Mouse (Mus musculus): Measurements from ENCODE around the gene Ifit3.
A peak's percentile ranks its signal among the peaks of the same experiment; 100 is the strongest.
"Not testable (repeated sequence)": the region's sequence is repeated elsewhere in the genome, so short reads cannot be mapped to it uniquely, and the experiment has no call there.

The Ifit3 gene

DNA sequence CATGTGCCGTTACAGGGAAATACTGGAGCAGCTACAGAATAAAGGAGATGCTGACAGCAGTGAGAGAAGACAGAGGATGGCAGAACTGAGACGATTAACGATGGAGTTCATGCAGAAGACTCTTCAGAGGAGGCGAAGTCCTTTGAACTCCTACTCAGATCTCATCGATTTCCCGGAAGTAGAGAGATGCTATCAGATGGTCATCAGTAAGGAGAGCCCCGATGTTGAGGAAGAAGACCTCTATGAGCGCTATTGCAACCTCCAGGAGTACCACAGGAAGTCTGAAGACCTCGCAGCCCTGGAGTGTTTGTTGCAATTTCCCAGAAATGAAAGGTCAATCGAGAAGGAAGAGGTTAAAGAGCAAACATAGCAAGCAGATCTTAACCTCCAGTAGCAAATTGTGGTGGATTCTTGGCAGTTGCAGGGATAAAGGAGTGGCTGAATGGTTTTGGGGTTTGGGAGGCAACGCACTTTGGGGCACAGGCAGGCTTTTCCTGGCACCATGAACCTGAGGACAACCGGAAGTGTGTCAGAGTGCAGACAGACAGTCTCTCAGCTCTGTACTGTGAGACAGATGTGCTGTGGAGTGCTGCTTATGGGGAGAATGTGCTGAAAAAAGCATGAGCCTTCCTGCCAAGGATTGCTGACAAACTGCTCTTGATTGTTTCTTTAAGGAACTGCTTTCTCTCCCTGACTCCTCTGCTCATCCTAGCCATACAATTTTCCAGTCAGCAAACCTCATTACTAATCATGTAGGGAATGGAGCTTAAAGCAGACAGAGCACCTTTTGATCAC is 4.8 kb downstream of the Ifit3 start:
- DNase-seq (ENCODE audit: low spot score in 2 of 2): not testable (repeated sequence)

DNA sequence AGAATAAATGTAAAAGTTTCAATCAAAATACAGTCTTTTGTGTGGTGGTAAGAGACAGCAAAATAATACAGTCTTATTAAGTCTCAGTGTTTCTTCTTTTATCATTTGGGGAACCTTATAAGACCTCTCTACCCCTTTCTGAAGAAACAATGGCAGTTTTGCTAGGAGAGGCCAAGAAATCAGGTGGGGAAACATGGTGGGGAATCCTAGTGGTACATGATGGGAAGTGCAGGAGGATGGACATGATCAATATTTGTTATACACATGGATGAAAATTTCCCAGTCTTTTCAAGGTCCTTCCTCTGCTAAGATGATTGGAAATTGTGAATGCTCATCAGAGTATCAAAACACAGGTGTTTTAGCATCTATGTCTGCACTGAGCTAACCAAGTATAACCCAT is 5.6 kb downstream of the Ifit3 start:
- no peak for DNase-seq (ENCODE audit: low spot score in 2 of 2)

DNA sequence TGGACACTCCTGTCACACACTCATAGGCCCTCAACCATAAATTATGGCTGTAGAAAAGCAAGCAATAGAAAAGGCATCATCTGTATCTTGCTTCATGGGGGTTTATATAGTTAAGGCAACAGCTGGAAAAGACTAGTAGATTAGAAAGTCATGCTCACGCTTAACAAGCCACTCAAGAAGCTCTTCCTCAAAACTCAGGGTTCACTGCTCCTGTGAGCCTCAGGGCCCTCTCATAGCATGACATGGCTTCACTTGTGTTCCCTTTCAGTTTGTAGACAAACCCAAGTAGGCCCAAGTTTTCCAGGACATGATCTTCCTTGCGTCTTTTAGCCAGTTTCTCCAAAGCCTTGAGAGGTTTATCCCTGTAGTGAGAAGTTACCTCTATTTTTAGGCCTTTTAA is 10.1 kb downstream of the Ifit3 start:
- no peak for DNase-seq (ENCODE audit: low spot score in 2 of 2)

DNA sequence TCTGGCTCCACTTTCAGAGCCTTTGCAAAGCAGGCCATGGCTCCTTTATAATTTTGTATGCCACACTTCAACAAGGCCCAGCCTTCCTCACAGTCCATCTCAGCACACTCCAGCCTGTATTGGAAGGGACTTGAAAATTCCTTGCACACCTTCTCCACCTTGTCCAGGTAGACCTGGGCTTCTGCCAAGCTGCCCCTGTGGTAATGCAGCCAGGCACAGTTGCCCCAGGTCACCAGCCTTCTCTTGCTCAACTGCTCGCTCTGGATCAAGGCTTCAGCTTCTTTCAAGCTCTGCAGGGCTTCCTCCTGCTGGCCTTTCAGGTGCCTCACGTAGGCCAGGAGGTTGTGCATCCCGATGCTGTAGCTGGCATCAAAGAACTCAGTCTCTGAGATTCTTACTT is 11.2 kb downstream of the Ifit3 start:
- not testable (repeated sequence) for DNase-seq (ENCODE audit: low spot score in 2 of 2)

DNA sequence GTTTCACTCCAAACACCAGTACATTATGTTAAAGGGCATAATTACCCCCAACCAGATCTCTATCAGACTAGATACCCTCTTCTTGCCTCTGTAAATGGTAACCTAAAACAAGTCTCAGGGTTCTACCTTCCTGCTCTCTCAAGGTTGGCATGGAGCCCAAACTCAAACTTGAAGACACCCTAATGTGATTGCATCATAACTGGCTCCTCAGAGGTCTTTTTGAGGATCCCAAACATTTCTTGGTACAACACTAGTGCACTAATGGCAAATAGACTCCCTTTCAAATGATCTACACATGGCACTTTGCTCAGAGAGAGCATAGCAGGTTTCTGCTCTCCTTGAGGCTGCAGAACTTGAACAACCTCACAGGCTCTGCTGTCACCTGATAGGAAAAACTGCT is 13.5 kb downstream of the Ifit3 start:
- DNase-seq (ENCODE audit: low spot score in 2 of 2): no peak

DNA sequence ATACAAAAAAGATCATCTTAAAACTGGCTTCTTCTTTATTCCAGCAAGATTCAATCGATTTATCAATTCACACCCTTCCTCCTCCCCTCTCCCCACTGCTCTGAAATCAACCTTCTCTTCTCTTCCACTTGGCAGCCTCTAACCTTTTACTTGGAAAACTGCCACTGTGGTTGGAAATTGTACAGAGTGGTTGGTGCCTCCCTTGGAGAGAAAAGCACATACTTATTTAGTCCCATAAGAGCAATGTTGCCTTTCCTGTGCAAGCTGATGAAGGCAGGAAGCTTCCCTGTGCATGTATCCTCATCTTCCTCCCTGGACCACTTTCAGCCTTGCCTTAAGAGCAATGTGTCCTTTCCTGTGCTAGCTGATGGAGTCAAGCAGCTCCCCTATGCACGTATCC is 15.0 kb downstream of the Ifit3 start:
- DNase-seq (ENCODE audit: low spot score in 2 of 2): peak in 1 of 2 experiments; percentile 35

DNA sequence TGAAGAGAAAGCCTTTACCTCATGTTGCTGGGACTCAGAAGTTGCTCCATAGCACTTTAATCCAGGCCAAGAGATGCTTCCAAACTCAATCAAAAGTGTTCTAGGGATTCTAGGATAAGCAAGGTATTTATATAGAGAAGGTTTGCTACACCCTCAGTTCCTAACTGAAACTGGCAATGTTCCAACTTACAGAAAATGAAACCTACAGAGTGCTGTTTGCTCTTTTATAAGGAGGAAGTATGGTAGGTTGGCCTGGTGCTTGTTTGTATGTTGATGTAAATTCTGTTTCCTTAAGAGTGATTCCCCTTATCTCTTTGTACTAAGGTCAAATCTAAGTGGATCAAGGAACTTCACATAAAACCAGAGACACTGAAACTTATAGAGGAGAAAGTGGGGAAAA is 15.9 kb downstream of the Ifit3 start:
- not testable (repeated sequence) for DNase-seq (ENCODE audit: low spot score in 2 of 2)

DNA sequence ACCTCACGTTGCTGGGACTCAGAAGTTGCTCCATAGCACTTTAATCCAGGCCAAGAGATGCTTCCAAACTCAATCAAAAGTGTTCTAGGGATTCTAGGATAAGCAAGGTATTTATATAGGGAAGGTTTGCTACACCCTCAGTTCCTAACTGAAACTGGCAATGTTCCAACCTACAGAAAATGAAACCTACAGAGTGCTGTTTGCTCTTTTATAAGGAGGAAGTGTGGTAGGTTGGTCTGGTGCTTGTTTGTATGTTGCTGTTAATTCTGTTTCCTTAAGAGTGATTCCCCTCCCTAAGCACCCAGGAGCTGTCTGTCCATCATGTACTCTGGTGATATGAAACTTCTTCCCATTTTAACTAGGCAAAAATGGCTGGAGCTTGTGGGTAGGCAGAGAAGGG is 18.6 kb downstream of the Ifit3 start, which contains the start of gene Ifit1bl1:
TSS of gene Ifit1bl1 (minus strand) at position 69 of the 400 bp plus-strand sequence.
- DNase-seq (ENCODE audit: low spot score in 2 of 2): not testable (repeated sequence)

DNA sequence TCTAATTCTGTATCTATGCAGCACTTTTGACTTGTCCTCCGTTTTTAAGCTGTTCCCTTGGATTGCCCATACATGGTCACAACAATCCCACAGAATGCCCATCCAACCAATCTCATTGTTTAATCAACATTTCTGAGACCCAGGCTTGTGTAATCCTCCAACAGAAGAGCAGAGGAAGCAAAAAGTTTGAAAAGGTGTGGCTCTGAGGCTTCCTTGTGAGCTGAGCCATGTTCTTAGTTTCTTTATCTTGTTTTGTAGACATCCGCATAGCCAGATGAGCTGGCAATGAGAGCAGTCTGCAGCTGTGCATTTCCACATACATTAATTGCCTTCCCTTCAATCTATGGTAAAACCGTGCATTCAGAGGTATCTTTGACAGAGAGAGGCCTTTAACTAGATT is 22.1 kb downstream of the Ifit3 start:
- no peak for DNase-seq (ENCODE audit: low spot score in 2 of 2)

DNA sequence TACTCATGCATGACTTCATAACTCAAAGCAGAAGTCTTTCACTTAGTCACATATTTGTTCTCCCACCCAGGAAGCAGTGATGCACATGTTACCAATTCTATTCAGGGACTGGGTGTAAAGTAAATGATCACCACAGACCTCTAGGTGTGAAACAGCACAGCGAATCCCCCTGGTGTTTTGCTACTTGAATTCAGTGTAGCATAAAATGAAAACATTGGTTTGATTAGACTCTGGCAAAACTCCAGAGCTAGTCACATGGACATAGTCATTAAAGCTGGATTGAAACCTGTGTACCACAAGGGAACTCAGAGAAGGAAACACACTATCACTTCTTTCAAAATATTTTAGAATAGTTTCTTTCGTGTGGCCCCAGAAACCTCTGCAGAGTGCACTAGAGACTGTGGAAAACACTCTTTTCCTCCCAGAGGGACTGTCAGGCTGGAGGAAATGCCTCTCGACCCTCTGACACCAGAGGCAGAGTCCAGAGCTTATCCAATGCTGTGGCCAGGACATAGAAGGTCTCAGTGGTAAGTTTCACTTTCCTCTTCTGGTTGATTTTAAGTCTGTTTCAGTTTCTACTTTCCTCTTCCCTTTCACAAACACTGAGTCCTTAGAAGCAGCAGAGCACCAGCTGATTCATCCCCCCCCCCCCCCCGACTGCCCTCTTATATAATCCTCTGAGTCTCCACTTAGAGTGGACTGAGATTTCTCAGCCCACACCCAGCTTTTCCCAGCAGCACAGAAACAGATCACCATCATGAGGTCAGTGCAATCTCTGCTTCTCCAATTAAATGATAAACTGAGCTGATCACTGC is 24.1 kb downstream of the Ifit3 start, which contains the start of gene Ifit3b:
TSS of gene Ifit3b (plus strand) at position 734 of the 815 bp plus-strand sequence.
- not testable (repeated sequence) for DNase-seq (ENCODE audit: low spot score in 2 of 2)

DNA sequence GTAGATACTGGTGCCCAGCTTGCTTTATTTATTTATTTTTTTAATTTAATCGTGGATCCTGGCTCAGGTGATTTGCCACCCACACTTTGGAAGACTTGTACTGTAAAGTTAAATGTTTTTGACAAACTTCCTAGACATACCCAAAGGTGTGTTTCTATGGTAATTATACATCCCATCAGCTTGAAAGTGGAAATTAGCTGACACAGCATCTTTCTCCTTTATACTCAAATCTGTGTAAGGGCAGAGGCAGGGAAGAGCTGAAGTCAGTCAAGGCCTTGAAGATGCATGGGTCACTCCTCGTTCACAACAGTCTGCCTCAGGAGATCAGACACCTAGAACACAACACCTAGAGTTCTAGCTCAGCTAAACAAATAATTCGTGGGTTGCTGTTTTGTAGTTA is 26.8 kb downstream of the Ifit3 start:
- DNase-seq (ENCODE audit: low spot score in 2 of 2): not testable (repeated sequence)

DNA sequence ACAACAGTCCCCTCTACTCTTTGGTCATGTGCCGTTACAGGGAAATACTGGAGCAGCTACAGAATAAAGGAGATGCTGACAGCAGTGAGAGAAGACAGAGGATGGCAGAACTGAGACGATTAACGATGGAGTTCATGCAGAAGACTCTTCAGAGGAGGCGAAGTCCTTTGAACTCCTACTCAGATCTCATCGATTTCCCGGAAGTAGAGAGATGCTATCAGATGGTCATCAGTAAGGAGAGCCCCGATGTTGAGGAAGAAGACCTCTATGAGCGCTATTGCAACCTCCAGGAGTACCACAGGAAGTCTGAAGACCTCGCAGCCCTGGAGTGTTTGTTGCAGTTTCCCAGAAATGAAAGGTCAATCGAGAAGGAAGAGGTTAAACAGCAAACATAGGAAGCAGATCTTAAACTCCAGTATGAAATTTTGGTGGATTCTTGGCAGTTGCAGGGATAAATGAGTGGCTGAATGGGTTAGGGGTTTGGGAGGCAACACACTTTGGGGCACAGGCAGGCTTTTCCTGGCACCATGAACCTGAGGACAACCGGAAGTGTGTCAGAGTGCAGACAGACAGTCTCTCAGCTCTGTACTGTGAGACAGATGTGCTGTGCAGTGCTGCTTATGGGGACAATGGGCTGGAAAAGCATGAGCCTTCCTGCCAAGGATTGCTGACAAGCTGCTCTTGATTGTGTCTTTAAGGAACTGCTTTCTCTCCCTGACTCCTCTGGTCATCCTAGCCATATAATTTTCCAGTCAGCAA is 29.1 kb downstream of the Ifit3 start:
- not testable (repeated sequence) for DNase-seq (ENCODE audit: low spot score in 2 of 2)

DNA sequence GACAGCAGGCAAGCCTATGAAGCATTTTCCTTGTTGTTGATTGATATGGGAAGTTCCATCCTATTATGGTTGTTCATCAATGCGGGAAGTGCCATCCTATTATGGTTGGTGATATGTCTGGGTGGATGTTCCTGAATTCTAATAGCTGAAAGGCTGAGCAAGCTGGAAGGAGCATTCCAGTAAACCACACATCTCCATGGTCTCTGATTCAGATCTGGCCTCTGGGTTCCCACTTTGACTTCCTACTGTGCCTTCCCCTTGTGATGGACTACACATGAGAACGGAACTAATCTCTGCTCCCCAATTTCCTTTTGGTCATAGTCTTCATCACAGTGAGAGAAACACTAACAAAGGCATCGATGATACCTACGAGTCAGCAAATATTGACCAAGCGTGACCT is 37.5 kb downstream of the Ifit3 start:
- no peak for DNase-seq (ENCODE audit: low spot score in 2 of 2)

DNA sequence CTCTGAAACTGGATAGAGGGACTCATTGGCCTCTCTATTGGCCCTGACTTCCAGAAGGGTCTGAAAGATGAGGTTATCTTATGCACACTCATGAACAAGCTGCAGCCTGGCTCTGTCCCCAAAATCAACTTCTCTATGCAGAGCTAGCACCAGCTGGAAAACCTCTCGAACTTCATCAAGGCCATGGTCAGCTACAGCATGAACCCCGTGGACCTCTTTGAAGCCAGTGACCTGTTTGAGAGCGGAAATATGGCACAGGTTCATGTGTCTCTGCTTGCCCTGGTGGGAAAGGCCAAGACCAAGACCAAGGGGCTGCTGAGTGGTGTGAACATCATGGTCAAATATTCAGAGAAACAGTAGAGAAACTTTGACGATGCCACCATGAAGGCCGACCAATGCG is 40.5 kb downstream of the Ifit3 start:
- no peak for DNase-seq (ENCODE audit: low spot score in 2 of 2)

DNA sequence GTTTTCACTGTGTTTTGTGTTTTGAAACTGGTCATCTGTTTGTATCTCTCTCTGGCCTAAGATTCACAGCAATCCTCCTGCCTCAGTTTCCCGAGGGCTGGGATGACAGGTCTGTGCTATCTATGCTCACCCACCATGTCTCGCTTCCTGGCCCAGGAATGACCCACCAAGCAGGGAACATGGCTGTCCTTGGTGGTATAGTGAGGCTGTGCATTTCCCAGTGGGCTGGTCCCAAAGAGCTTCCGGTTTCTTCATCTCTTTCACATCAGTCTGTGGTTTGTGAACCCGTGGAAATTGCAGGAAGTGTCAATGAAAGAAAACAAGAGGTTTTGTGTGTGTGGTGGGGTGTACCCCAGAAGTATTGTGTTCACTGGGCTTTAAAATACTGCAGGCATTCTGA is 41.3 kb downstream of the Ifit3 start:
- no peak for DNase-seq (ENCODE audit: low spot score in 2 of 2)

DNA sequence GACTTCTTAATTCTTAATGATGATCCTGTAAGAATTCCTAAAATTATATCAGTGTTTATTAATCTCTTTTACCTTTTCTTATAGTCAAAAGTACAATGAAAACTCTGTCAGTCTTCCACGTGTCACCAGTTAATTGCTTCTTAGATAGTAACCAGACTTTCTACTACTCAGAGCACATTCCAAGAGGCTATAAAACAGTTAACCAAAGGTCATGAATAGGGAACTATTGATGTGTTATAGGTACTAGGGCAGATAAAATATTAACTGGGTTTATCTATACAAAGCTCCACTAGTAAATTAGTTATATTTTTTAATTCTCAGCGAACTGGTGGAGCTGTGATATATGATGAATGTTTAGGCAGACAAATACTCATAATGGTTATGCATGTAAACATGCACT is 44.2 kb downstream of the Ifit3 start:
- no peak for DNase-seq (ENCODE audit: low spot score in 2 of 2)

DNA sequence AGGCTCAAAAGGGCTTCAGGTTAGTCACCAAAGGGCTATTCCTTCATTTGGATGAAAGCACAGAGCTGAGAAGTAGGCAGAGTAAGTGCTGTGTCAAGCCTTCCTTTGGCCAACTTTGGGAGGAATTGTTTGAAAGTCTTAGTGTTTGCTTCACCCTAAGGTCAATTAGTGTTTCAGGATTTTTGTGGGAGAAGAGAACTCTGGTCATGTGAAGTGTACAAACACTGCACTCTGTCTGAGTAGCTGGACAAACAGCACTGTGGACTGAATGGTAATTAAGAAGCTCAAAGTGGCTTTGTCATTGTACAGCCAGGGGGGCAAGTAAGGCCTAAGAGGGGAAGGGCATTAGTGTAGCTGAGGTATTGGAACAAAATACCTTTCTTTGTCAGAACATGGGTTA is 48.2 kb downstream of the Ifit3 start:
- no peak for DNase-seq (ENCODE audit: low spot score in 2 of 2)

DNA sequence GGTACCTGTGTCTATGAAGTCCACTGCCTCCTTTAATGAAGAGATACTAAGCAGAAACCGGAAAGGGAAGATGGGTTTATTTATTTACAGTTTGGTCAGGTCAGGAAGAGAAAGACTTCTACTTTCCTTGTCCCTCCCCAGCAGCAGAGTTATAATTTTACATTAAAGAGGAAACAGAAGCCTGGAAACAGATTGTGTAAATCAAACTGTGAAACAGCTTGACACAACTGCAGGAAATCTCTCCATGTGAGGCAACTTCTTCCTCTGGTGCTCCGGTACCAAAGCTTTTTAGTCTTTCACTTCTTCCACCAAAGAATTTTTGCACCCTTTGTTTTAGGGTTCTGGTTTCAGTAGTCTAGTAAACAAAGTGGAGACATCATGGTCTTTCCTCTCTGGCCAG is 50.2 kb downstream of the Ifit3 start:
- DNase-seq (ENCODE audit: low spot score in 2 of 2): no peak

DNA sequence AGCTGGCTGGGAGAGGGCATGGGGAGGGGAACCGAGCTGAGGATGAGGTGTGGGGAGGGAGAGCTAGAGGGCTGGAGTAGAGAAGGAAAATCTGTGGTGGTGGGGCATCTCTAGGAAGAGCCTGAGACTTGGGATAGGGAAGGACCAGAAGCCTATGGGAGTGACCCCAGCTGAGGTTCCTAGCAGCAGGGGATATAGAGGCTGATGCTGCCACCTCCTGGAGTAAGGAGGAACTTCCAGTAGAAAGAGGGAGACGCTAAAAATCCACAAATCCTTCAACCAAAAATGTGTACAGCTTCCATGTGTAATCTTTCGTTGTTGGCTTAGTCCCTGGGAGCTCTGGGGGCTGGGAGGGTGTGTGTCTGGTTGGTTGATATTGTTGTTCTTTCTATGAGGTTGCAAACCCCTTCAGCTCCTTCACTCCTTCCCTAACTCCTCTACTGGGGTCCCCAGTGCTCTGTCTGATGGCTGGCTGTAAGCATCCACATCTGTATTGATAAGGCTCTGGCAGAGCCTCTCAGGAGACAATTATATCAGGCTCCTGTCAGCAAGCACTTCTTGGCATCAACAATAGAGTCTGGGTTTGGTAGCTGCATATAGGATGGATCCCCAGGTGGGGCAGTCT is 53.7 kb downstream of the Ifit3 start:
- peak in 1 of 2 experiments; percentile 47 for DNase-seq (ENCODE audit: low spot score in 2 of 2)

Data from frontal cortex, postnatal 14 days (tissue).